Mouse (Mus musculus): ENCODE measurements around the gene Dad1.

DNA sequence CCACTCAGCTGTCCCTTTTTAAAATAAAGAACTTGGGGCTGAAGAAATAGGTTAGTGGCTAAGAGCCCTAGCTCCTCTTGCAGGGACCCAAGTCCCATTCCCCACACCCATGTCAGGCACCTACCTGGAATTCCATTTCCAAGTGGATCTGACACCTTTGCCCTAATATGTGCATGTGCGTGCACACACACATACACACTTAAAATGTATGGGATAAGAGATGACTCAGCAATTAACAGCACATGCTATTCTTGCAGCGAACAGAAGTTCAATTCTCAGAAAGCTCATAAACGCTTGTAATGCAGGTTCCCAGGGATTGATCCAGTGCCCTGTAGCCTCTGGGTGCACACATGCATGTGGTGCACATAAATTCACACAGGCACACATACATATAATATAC, 15.7 kb upstream of the Dad1 start:
- TF ChIP-seq CTCF (IDR thresholded peaks at IDR 0.05; ENCODE audit: control insufficient read depth, insufficient read depth, insufficient replicate concordance, low read depth, low read length), result no peak
- TF ChIP-seq POLR2A (IDR thresholded peaks at IDR 0.05; ENCODE audit: control insufficient read depth, low read depth, low read length), result no peak
